Mouse (Mus musculus): ENCODE data around the gene Kncn. TPM values are rescaled to one million over a fixed set of nuclear protein-coding genes. Genes with fewer than 3 reads are reported as not detected.

Kncn gene
- 0.13 TPM in 1 of 2 replicates, not detected in the other for polyA plus RNA-seq (2014; fragmentation: Nextera tagmentation; extraction: Ambion mirVana)

DNA sequence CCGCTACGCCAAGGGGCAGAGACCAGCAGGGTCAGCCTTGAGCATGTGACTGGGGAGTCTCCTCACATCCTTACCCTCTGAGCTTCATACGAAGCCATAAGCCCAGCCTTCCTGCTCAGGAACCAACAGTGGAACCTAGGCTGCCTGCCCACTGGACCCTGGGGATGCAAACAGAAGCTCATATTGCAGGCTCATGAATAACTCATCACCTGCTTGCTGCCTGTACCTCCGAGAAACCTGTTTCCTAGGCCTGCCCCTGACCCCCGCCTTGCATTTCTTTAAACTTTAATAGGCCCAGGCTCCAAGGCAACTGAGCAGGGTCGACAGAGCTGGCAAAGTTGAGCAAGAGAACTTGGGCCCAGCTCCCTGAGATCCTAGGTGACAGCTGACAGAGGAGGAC, at the start of gene Kncn:
Kncn (plus strand) TSS at position 379 of the 400 bp plus-strand sequence.
- peaks cover 14% of the 10 kb centered on the region for H3K4me1 ChIP-seq (replicated peaks; ENCODE audit: control insufficient read depth, insufficient read depth, low read length)
- H3K4me3 ChIP-seq (replicated peaks; ENCODE audit: low read length): no peak within 1 kb of the TSS
- ATAC-seq (ENCODE audit: low FRiP score) (no peak), DNase-seq (ENCODE audit: low spot score) (no peak)
- H3K36me3 ChIP-seq (replicated peaks; ENCODE audit: control insufficient read depth, insufficient read depth): no peaks in the 10 kb centered on the region
- H3K27me3 ChIP-seq (ENCODE audit: control insufficient read depth, insufficient read depth, low read length): no peaks in the 10 kb centered on the region
- H3K27ac ChIP-seq: no peak within 1 kb of the TSS
- H3K9ac ChIP-seq: no peak within 1 kb of the TSS
- H3K9me3 ChIP-seq (ENCODE audit: control insufficient read depth, low read length): no peaks in the 10 kb centered on the region
- H3K4me2 ChIP-seq (replicated peaks): no peak within 1 kb of the TSS
- WGBS: 65% methylated on average over 6 of the region's 6 CpGs

DNA sequence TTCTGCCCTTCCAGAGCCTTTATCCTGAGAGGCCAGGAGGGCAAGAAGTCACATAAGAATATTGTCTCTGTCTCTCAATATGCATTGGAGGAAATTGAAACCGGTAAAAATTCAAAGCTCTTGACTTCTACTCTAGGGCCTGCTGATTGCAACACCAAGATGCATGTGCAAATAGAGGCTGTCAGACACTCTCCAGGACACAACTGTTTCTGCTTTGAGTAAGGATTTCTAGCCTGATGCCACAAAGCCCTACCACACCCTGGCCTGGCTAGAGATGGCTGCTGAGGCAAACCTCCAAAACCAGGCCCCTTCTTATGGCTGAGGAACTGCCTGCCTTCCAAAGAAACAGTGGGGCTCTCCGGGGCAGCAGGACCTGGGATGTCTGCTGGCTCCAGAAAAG, 48.6 kb upstream of the Kncn start:
- Histone ChIP-seq H3K4me1 (replicated peaks; ENCODE audit: control insufficient read depth, insufficient read depth, low read length) (peaks cover 6% of the 10 kb centered on the region; the same call in 1 of the 2 replicates), H3K27me3 (ENCODE audit: control insufficient read depth, insufficient read depth, low read length) (no peaks in the 10 kb centered on the region), H3K9ac (no peak overlapping the region), H3K4me2 (replicated peaks) (no peak overlapping the region), H3K9me3 (ENCODE audit: control insufficient read depth, low read length) (no peaks in the 10 kb centered on the region), H3K4me3 (replicated peaks; ENCODE audit: low read length) (no peak overlapping the region), H3K27ac (no peak overlapping the region), H3K36me3 (replicated peaks; ENCODE audit: control insufficient read depth, insufficient read depth) (peaks cover 17% of the 10 kb centered on the region; the same call in 1 of the 2 replicates)
- DNase-seq (ENCODE audit: low spot score) (no peak), ATAC-seq (ENCODE audit: low FRiP score) (no peak)
- WGBS: 73% methylated on average over 2 of the region's 2 CpGs

DNA sequence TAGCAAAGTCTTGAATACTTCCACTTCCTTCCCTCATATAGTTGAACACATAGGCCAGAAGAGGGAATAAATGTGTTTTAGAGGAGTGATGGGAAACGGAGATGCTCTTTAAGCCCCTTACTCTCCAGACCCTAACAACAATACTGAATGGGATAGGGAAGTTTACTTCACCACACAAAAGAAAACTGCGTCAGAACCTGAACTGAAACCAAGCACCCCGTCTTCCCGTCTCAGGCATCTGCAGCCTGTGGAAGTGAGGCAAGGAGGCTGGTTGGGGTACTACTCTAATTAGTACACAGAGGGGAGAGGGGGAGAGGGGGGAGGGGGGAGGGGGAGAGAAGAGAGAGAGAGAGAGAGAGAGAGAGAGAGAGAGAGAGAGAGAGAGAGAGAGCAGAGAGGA, 46.0 kb upstream of the Kncn start:
- H3K27me3 ChIP-seq (ENCODE audit: control insufficient read depth, insufficient read depth, low read length): no peaks in the 10 kb centered on the region
- no peak overlapping the region for H3K9ac ChIP-seq
- no peaks in the 10 kb centered on the region for H3K9me3 ChIP-seq (ENCODE audit: control insufficient read depth, low read length)
- DNase-seq (ENCODE audit: low spot score) (no peak), ATAC-seq (ENCODE audit: low FRiP score) (no peak)
- peak overlapping the region; percentile 67 for H3K4me2 ChIP-seq (replicated peaks)
- H3K27ac ChIP-seq: no peak overlapping the region
- H3K36me3 ChIP-seq (replicated peaks; ENCODE audit: control insufficient read depth, insufficient read depth): peaks cover 6% of the 10 kb centered on the region; the same call in 1 of the 2 replicates
- WGBS: 79% methylated on average over 4 of the region's 4 CpGs
- no peak overlapping the region for H3K4me3 ChIP-seq (replicated peaks; ENCODE audit: low read length)
- peaks cover 6% of the 10 kb centered on the region; the same call in 1 of the 2 replicates for H3K4me1 ChIP-seq (replicated peaks; ENCODE audit: control insufficient read depth, insufficient read depth, low read length)

DNA sequence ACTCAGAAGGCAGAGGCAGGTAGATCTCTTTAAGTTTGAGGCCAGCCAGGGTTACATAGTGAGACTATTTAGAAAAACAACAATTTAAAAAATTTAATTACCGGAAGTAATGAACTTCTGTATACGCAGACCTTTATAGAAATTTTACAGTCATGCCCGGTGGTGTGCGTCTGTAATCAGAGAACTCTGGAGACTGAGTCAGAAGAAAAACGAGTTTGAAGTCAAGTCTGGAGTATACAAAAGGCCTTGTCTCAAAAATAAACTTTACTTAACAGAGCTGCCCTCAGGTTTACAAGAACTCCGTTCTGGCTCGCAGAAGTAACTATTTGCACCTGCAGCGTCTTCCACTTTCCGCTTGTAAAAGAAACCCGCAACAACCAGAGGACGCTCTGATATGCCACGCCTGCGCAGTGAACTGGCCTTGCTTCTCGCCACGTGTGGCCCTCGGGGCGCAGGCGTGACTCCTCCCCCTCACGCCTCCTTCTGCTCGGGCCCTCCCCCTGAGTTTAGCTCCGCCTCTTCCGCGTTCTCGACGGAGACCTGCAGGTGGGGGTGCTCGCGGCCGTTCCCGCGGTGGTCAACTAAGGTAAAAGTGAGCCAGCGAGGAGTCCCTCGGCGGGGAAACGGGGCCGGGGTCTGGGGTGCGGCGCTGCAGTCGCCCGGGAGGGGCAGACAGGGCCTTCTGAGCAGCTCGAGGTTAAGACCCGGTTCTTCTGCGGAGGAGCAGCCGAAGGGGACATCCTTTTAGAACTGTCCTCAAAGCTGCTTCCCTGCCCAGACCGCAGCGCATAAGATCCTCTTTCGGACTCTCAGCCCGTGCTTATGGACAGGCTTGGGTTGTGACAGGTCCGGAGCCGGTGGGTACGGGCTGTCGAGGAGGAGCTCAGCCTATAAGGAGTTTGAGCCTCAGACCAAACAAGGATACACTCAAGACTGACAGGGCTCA, 45.2 kb upstream of the Kncn start, which contains the start of gene Mknk1:
Mknk1 (plus strand) TSS at position 503 of the 946 bp plus-strand sequence.
- H3K4me2 ChIP-seq (replicated peaks): peak within 1 kb of the TSS; percentile 67
- no peaks in the 10 kb centered on the region for H3K9me3 ChIP-seq (ENCODE audit: control insufficient read depth, low read length)
- H3K27me3 ChIP-seq (ENCODE audit: control insufficient read depth, insufficient read depth, low read length): no peaks in the 10 kb centered on the region
- 2% methylated on average over 51 of the region's 51 CpGs for WGBS
- peaks cover 6% of the 10 kb centered on the region; the same call in 1 of the 2 replicates for H3K36me3 ChIP-seq (replicated peaks; ENCODE audit: control insufficient read depth, insufficient read depth)
- DNase-seq (ENCODE audit: low spot score): peak; percentile 92
- H3K4me3 ChIP-seq (replicated peaks; ENCODE audit: low read length): peak within 1 kb of the TSS; percentile 61
- peak; percentile 94 for ATAC-seq (ENCODE audit: low FRiP score)
- no peak within 1 kb of the TSS for H3K27ac ChIP-seq
- peak within 1 kb of the TSS; percentile 65 for H3K9ac ChIP-seq
- peaks cover 6% of the 10 kb centered on the region; the same call in 1 of the 2 replicates for H3K4me1 ChIP-seq (replicated peaks; ENCODE audit: control insufficient read depth, insufficient read depth, low read length)

DNA sequence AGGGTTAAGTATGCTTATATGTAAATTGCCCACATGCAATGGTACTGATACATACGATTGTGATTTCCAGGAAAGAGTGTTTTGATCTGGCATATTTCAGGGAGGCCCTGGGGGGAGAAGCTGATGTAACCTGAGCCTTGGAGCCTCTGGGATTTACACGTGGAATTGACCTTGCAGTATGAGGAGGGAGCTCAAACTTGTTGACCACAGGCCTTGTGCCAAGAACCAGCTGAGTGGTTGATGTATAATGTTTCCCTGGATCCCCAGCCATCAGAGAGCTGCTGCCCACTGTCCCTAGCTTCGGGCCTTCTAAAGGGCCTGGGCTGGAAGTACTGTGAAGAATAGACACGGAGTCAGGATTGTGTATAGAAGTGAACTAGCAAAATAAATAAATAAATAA, 44.2 kb upstream of the Kncn start:
- peaks cover 6% of the 10 kb centered on the region; the same call in 1 of the 2 replicates for H3K4me1 ChIP-seq (replicated peaks; ENCODE audit: control insufficient read depth, insufficient read depth, low read length)
- WGBS: 62% methylated on average over 4 of the region's 4 CpGs
- peak overlapping the region; percentile 61; the same call in 1 of the 2 replicates for H3K4me3 ChIP-seq (replicated peaks; ENCODE audit: low read length)
- H3K9me3 ChIP-seq (ENCODE audit: control insufficient read depth, low read length): no peaks in the 10 kb centered on the region
- no peak overlapping the region for H3K9ac ChIP-seq
- DNase-seq (ENCODE audit: low spot score) (no peak), ATAC-seq (ENCODE audit: low FRiP score) (no peak)
- no peak overlapping the region for H3K27ac ChIP-seq
- 0 out of 2 replicates have a peak, but pooled peaks cover 6% of the 10 kb centered on the region for H3K36me3 ChIP-seq (replicated peaks; ENCODE audit: control insufficient read depth, insufficient read depth)
- H3K4me2 ChIP-seq (replicated peaks): peak overlapping the region; percentile 67; the same call in 1 of the 2 replicates
- H3K27me3 ChIP-seq (ENCODE audit: control insufficient read depth, insufficient read depth, low read length): no peaks in the 10 kb centered on the region

DNA sequence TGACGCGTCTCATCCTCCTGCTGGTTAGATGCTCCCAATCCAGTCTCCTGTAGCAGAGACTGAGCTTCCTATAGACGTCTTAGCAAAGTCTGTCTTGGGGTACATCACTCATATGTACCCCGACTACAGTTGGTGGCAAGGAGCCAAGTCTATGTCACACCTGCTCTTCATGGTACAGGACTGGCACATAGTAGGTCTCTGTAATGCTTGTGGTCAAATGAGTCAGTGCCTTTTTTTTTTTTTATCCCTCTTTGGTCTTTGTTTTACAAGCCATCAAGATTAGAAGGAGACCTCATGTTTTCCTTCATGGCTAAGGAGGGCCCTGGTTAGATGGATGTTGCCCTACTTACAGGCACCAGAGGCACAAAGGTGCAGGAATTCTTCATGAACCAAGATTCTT, 43.4 kb upstream of the Kncn start:
- H3K27ac ChIP-seq: no peak overlapping the region
- no peak overlapping the region for H3K9ac ChIP-seq
- WGBS: 97% methylated on average over 4 of the region's 4 CpGs
- peaks cover 6% of the 10 kb centered on the region; the same call in 1 of the 2 replicates for H3K4me1 ChIP-seq (replicated peaks; ENCODE audit: control insufficient read depth, insufficient read depth, low read length)
- H3K9me3 ChIP-seq (ENCODE audit: control insufficient read depth, low read length): no peaks in the 10 kb centered on the region
- no peak for DNase-seq (ENCODE audit: low spot score)
- no peak for ATAC-seq (ENCODE audit: low FRiP score)
- H3K4me3 ChIP-seq (replicated peaks; ENCODE audit: low read length): no peak overlapping the region
- H3K36me3 ChIP-seq (replicated peaks; ENCODE audit: control insufficient read depth, insufficient read depth): 0 out of 2 replicates have a peak, but pooled peaks cover under 1% of the 10 kb centered on the region
- H3K27me3 ChIP-seq (ENCODE audit: control insufficient read depth, insufficient read depth, low read length): no peaks in the 10 kb centered on the region
- no peak overlapping the region for H3K4me2 ChIP-seq (replicated peaks)

DNA sequence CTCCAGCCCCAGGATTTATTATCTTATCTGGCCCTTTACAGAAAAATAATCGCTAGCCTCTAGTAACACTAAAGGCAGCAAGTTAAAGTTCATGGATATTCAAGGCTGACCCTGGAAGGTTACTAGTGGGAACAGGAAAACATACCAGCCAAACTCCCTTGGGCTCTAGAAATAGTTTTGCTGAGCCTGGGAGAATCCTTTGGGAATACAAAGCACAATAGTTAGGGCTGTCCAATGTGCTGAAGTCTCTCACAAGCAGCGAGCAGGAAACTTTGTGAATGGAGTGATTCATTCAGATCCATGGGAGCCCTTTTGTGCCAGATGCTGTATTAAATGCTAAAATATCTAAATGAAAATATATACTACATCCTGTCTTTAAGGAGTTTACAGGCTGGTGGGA, 37.5 kb upstream of the Kncn start:
- Histone ChIP-seq H3K36me3 (replicated peaks; ENCODE audit: control insufficient read depth, insufficient read depth) (peaks cover 9% of the 10 kb centered on the region; the same call in 1 of the 2 replicates), H3K4me1 (replicated peaks; ENCODE audit: control insufficient read depth, insufficient read depth, low read length) (no peaks in the 10 kb centered on the region; the same call in 1 of the 2 replicates), H3K9me3 (ENCODE audit: control insufficient read depth, low read length) (no peaks in the 10 kb centered on the region), H3K27me3 (ENCODE audit: control insufficient read depth, insufficient read depth, low read length) (no peaks in the 10 kb centered on the region), H3K9ac (no peak overlapping the region), H3K27ac (no peak overlapping the region), H3K4me3 (replicated peaks; ENCODE audit: low read length) (no peak overlapping the region), H3K4me2 (replicated peaks) (no peak overlapping the region)
- ATAC-seq (ENCODE audit: low FRiP score) (no peak), DNase-seq (ENCODE audit: low spot score) (no peak)
- 57% methylated on average over 2 of the region's 2 CpGs for WGBS

DNA sequence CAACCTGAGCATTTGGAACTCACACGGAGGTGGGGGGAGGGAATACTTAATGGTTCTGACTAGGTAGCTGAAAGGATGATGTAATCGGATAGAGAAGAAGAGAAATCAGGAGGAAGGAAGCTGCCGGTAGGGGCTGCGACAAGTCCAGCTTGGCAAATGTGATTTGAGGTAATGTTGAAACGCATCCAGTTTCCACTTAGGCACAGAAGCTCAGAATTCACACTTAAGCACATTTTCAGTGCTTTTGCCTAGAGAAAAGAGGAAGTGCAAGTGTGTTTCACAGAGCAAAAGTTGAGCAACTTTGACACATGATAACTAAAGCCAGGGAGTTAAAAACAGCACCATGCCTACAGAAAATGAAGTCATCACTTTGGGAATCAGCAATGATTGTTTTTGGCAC, 36.8 kb upstream of the Kncn start:
- ATAC-seq (ENCODE audit: low FRiP score) (no peak), DNase-seq (ENCODE audit: low spot score) (no peak)
- 0 out of 2 replicates have a peak overlapping the region, but pooled peaks have one; percentile 27 for H3K27ac ChIP-seq
- H3K27me3 ChIP-seq (ENCODE audit: control insufficient read depth, insufficient read depth, low read length): no peaks in the 10 kb centered on the region
- H3K4me1 ChIP-seq (replicated peaks; ENCODE audit: control insufficient read depth, insufficient read depth, low read length): no peaks in the 10 kb centered on the region; the same call in 1 of the 2 replicates
- peaks cover 9% of the 10 kb centered on the region; the same call in 1 of the 2 replicates for H3K36me3 ChIP-seq (replicated peaks; ENCODE audit: control insufficient read depth, insufficient read depth)
- no peak overlapping the region for H3K9ac ChIP-seq
- no peak overlapping the region for H3K4me3 ChIP-seq (replicated peaks; ENCODE audit: low read length)
- 66% methylated on average over 5 of the region's 5 CpGs for WGBS
- no peak overlapping the region for H3K4me2 ChIP-seq (replicated peaks)
- no peaks in the 10 kb centered on the region for H3K9me3 ChIP-seq (ENCODE audit: control insufficient read depth, low read length)

DNA sequence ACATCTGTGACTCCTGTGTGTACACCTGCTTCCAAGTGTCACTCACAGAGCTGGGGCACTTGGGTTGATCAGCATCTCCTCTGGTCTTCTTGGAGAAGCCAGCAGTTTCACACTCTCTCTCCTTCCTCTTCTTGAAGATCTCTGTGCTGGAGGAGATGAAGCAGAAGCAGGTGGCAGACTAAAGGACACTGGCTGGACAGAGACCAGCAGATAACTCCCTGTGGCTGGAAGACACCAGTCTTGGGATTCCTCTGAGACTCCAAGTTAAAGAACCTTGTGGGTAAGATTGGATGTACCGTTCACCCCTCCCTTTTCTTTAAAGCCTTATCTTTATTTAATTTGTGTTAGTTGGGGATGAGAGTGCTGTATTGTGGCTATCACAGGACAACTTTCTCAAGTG, 36.1 kb upstream of the Kncn start:
- H3K9ac ChIP-seq: no peak overlapping the region
- 100% methylated on average over 1 of the region's 1 CpGs for WGBS
- no peak for DNase-seq (ENCODE audit: low spot score)
- ATAC-seq (ENCODE audit: low FRiP score): no peak
- H3K9me3 ChIP-seq (ENCODE audit: control insufficient read depth, low read length): no peaks in the 10 kb centered on the region
- H3K4me3 ChIP-seq (replicated peaks; ENCODE audit: low read length): no peak overlapping the region
- H3K27ac ChIP-seq: no peak overlapping the region
- H3K27me3 ChIP-seq (ENCODE audit: control insufficient read depth, insufficient read depth, low read length): no peaks in the 10 kb centered on the region
- peaks cover 9% of the 10 kb centered on the region; the same call in 1 of the 2 replicates for H3K36me3 ChIP-seq (replicated peaks; ENCODE audit: control insufficient read depth, insufficient read depth)
- H3K4me1 ChIP-seq (replicated peaks; ENCODE audit: control insufficient read depth, insufficient read depth, low read length): no peaks in the 10 kb centered on the region; the same call in 1 of the 2 replicates
- H3K4me2 ChIP-seq (replicated peaks): no peak overlapping the region
